Mouse (Mus musculus): ENCODE data around the gene Usf1.
A peak's percentile ranks its signal among the peaks of the same experiment; 100 is the strongest.

Gene Usf1

GRCm38 (mm10) chr1:171413608-171414007 lies 2.5 kb downstream of the Usf1 start:
- no peak for DNase-seq (ENCODE audit: extremely low read depth, low read depth)

- no peak for DNase-seq (ENCODE audit: extremely low read depth, low read depth)
Measured at GRCm38 (mm10) chr1:171418660-171419059, 7.5 kb downstream of the Usf1 start, which contains the start of gene Tstd1. Tstd1 (plus strand) TSS chr1:171418872.

GRCm38 (mm10) chr1:171419291-171419882 lies 8.3 kb downstream of the Usf1 start:
- DNase-seq (ENCODE audit: extremely low read depth, low read depth): no peak

- no peak for DNase-seq (ENCODE audit: extremely low read depth, low read depth)
Measured at GRCm38 (mm10) chr1:171419905-171420304, 8.8 kb downstream of the Usf1 start.

- DNase-seq (ENCODE audit: extremely low read depth, low read depth): no peak
Measured at GRCm38 (mm10) chr1:171422504-171423095, 11.5 kb downstream of the Usf1 start.

GRCm38 (mm10) chr1:171424638-171425037 lies 13.5 kb downstream of the Usf1 start:
- DNase-seq (ENCODE audit: extremely low read depth, low read depth): no peak

GRCm38 (mm10) chr1:171425126-171425525 lies 14.0 kb downstream of the Usf1 start:
- DNase-seq (ENCODE audit: extremely low read depth, low read depth): no peak

GRCm38 (mm10) chr1:171432158-171432557 lies 21.0 kb downstream of the Usf1 start:
- DNase-seq (ENCODE audit: extremely low read depth, low read depth): no peak

GRCm38 (mm10) chr1:171435288-171435814 lies 24.2 kb downstream of the Usf1 start:
- DNase-seq (ENCODE audit: extremely low read depth, low read depth): no peak

- DNase-seq (ENCODE audit: extremely low read depth, low read depth): no peak
Measured at GRCm38 (mm10) chr1:171435974-171436373, 24.9 kb downstream of the Usf1 start.

- DNase-seq (ENCODE audit: extremely low read depth, low read depth): peak; percentile 47
Measured at GRCm38 (mm10) chr1:171437264-171438013, 26.3 kb downstream of the Usf1 start, which contains the start of gene F11r. F11r (plus strand) TSS chr1:171437535.

GRCm38 (mm10) chr1:171438014-171438670 lies 27.0 kb downstream of the Usf1 start:
- DNase-seq (ENCODE audit: extremely low read depth, low read depth): no peak

GRCm38 (mm10) chr1:171439072-171439471 lies 28.0 kb downstream of the Usf1 start:
- no peak for DNase-seq (ENCODE audit: extremely low read depth, low read depth)

- peak; percentile 76 for DNase-seq (ENCODE audit: extremely low read depth, low read depth)
Measured at GRCm38 (mm10) chr1:171440025-171440725, 29.1 kb downstream of the Usf1 start.

- peak; percentile 79 for DNase-seq (ENCODE audit: extremely low read depth, low read depth)
Measured at GRCm38 (mm10) chr1:171441466-171442412, 30.6 kb downstream of the Usf1 start.

GRCm38 (mm10) chr1:171442413-171442760 lies 31.3 kb downstream of the Usf1 start:
- DNase-seq (ENCODE audit: extremely low read depth, low read depth): no peak

GRCm38 (mm10) chr1:171445050-171445449 lies 33.9 kb downstream of the Usf1 start:
- DNase-seq (ENCODE audit: extremely low read depth, low read depth): no peak

- DNase-seq (ENCODE audit: extremely low read depth, low read depth): no peak
Measured at GRCm38 (mm10) chr1:171446854-171447253, 35.7 kb downstream of the Usf1 start.

- no peak for DNase-seq (ENCODE audit: extremely low read depth, low read depth)
Measured at GRCm38 (mm10) chr1:171447692-171448091, 36.6 kb downstream of the Usf1 start.

- DNase-seq (ENCODE audit: extremely low read depth, low read depth): no peak
Measured at GRCm38 (mm10) chr1:171450062-171450461, 38.9 kb downstream of the Usf1 start.

Data from MEL-GATA-1-ER (cell line).